In the genomic region with DNA sequence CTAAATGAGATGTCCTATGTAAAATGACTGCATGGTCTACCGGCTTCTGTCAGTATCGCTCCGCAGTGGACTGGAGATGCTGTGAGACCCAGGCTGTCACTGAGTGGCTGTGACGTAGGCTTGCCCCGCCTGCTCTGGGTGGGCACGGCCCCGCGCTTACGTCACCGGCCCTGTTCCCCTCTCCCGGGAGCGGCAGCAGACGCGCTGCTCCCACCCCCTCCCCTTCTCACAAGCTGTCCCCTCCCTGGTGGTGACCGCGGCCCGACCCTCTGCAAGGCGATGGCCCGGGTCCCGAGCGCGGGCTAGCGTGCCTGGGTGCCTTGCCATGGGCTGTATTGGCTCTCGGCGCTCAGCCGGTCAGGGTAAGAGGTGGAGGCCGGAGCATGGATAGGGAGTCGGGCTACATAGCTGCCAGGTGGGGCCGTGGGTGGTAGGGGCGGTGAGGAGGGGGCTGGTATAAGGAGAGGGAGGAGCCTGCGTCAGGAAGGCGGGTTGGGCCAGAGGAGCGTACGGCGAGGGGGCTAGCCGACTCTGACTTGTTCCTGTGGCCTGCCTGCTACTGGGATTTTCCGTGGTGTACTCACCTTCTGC, we compare ENCODE assay signal across 8 mouse cellular contexts. TPM values are rescaled to one million over a fixed set of nuclear protein-coding genes. Genes with fewer than 3 reads are reported as not detected.
DNase-seq lines count a peak whose midpoint lies in the region; ATAC-seq and TF ChIP-seq lines count a peak whose summit lies in the region.

Fam131a (plus strand) TSS at position 131 of the 591 bp plus-strand sequence.

- peak within 1 kb of the TSS; percentile 47 for H3K9ac ChIP-seq in ES-Bruce4 (ENCODE audit: low read depth, poor library complexity, severe bottlenecking)
- H3K9ac ChIP-seq in forebrain, embryonic 15.5 days (replicated peaks) = peak within 1 kb of the TSS; percentile 76
- peak within 1 kb of the TSS; percentile 74 for H3K9ac ChIP-seq in liver, embryonic 14.5 days (replicated peaks)
- peak within 1 kb of the TSS; percentile 60 for H3K9ac ChIP-seq in neural tube, embryonic 11.5 days (ENCODE audit: low read length)

- H3K4me1 ChIP-seq in ES-Bruce4 (ENCODE audit: control insufficient read depth, insufficient read depth, low read length) = peaks cover 3% of the 10 kb centered on the region
- H3K4me1 ChIP-seq in forebrain, embryonic 15.5 days = peaks cover 38% of the 10 kb centered on the region
- peaks cover 3 to 6% of the 10 kb centered on the region in 2 experiments for H3K4me1 ChIP-seq in liver, embryonic 14.5 days (replicated peaks; ENCODE audit: control insufficient read depth in 2 of 2, insufficient read depth in 2 of 2, low read length in 1 of 2)
- peaks cover 20% of the 10 kb centered on the region for H3K4me1 ChIP-seq in neural tube, embryonic 11.5 days (ENCODE audit: control insufficient read depth, insufficient read depth, low read length)
- H3K4me1 ChIP-seq in testis, adult 2 months (ENCODE audit: control insufficient read depth, insufficient read depth, low read length) = peaks cover 21% of the 10 kb centered on the region

- DNase-seq in cerebellum, adult 11-12 months = peak; percentile 95
- peak; percentile 92 to 93 for DNase-seq in heart, postnatal 10 days
- peak; percentile 90 to 94 for DNase-seq in kidney, postnatal 36 days
- peak in 2 of 3 experiments; percentile 60 for DNase-seq in liver, embryonic 14.5 days (ENCODE audit: low read depth in 3 of 3, low spot score in 3 of 3)
- peak; percentile 95 for DNase-seq in neural tube, embryonic 11.5 days (ENCODE audit: low spot score)

- intact Hi-C loops in heart, postnatal 10 days (cut with DNase I) = loop anchor here (2.0 kb wide), 1 partner anchor 14 kb away; no protein-coding TSS in a partner anchor

- TF ChIP-seq CTCF in ES-Bruce4 (IDR thresholded peaks at IDR 0.05; ENCODE audit: low read depth, low read length) = no peak
- TF ChIP-seq CTCF in liver, embryonic 14.5 days (IDR thresholded peaks at IDR 0.05; ENCODE audit: low read depth) = no peak
- TF ChIP-seq CTCF in testis, adult 2 months (IDR thresholded peaks at IDR 0.05; ENCODE audit: control insufficient read depth, insufficient read depth, insufficient replicate concordance, low read depth, low read length) = no peak

- H3K27ac ChIP-seq in ES-Bruce4 (ENCODE audit: insufficient read depth, low read length) = peak within 1 kb of the TSS; percentile 41
- H3K27ac ChIP-seq in forebrain, embryonic 15.5 days (replicated peaks) = peak within 1 kb of the TSS; percentile 97
- no peak within 1 kb of the TSS for H3K27ac ChIP-seq in liver, embryonic 14.5 days
- peak within 1 kb of the TSS; percentile 80 for H3K27ac ChIP-seq in neural tube, embryonic 11.5 days (ENCODE audit: low read depth, low read length)
- H3K27ac ChIP-seq in testis, adult 2 months (ENCODE audit: control insufficient read depth, insufficient read depth, low read depth, low read length) = peak within 1 kb of the TSS; percentile 59

- H3K4me2 ChIP-seq in forebrain, embryonic 15.5 days (replicated peaks) = peak within 1 kb of the TSS; percentile 69
- H3K4me2 ChIP-seq in liver, embryonic 14.5 days (ENCODE audit: low read depth) = peak within 1 kb of the TSS; percentile 92
- peak within 1 kb of the TSS; percentile 72 for H3K4me2 ChIP-seq in neural tube, embryonic 11.5 days (ENCODE audit: low read depth)

- peaks cover 28% of the 10 kb centered on the region for H3K36me3 ChIP-seq in ES-Bruce4 (ENCODE audit: control insufficient read depth, insufficient read depth, low read length, poor library complexity, severe bottlenecking)
- H3K36me3 ChIP-seq in forebrain, embryonic 15.5 days = peaks cover 32% of the 10 kb centered on the region
- H3K36me3 ChIP-seq in liver, embryonic 14.5 days (replicated peaks; ENCODE audit: control insufficient read depth, insufficient read depth, low read depth) = peaks cover 32% of the 10 kb centered on the region
- H3K36me3 ChIP-seq in neural tube, embryonic 11.5 days (ENCODE audit: control insufficient read depth, insufficient read depth, low read length) = peaks cover 21% of the 10 kb centered on the region
- no peaks in the 10 kb centered on the region; the same call in 1 of the 2 replicates for H3K36me3 ChIP-seq in testis, adult 2 months (ENCODE audit: control insufficient read depth, insufficient read depth, low read length)

- TF ChIP-seq POLR2A in ES-Bruce4 (IDR thresholded peaks at IDR 0.05; ENCODE audit: insufficient read depth, low read length) = no peak
- TF ChIP-seq POLR2A in testis, adult 2 months (IDR thresholded peaks at IDR 0.05; ENCODE audit: control insufficient read depth, low read depth, low read length) = peak; percentile 65; the same call in 1 of the 2 replicates

- no peak for TF ChIP-seq EP300 in ES-Bruce4 (IDR thresholded peaks at IDR 0.05; ENCODE audit: insufficient read depth, low read depth, low read length)
- TF ChIP-seq EP300 in liver, embryonic 14.5 days (IDR thresholded peaks at IDR 0.05; ENCODE audit: low read depth) = no peak; the same call in 1 of the 2 replicates

- H3K27me3 ChIP-seq in ES-Bruce4 (ENCODE audit: control insufficient read depth, insufficient read depth, low read length, poor library complexity, severe bottlenecking) = no peaks in the 10 kb centered on the region
- no peaks in the 10 kb centered on the region for H3K27me3 ChIP-seq in forebrain, embryonic 15.5 days
- H3K27me3 ChIP-seq in liver, embryonic 14.5 days (ENCODE audit: control insufficient read depth, insufficient read depth, low read length) = peaks cover 31% of the 10 kb centered on the region
- no peaks in the 10 kb centered on the region for H3K27me3 ChIP-seq in neural tube, embryonic 11.5 days (ENCODE audit: control insufficient read depth, insufficient read depth, low read length)
- no peaks in the 10 kb centered on the region for H3K27me3 ChIP-seq in testis, adult 2 months (ENCODE audit: control insufficient read depth, insufficient read depth, low read length)

- H3K4me3 ChIP-seq in ES-Bruce4 (ENCODE audit: low read depth, low read length) = peak within 1 kb of the TSS; percentile 88
- peak within 1 kb of the TSS; percentile 74 for H3K4me3 ChIP-seq in forebrain, embryonic 15.5 days
- H3K4me3 ChIP-seq in liver, embryonic 14.5 days (ENCODE audit: insufficient read depth in 1 of 2, low read depth in 2 of 2, low read length in 2 of 2) = peak within 1 kb of the TSS; percentile 66 to 68
- H3K4me3 ChIP-seq in neural tube, embryonic 11.5 days (ENCODE audit: low read depth, low read length) = peak within 1 kb of the TSS; percentile 51
- H3K4me3 ChIP-seq in testis, adult 2 months (ENCODE audit: control insufficient read depth, low read depth, low read length) = peak within 1 kb of the TSS; percentile 95

- ATAC-seq in forebrain, embryonic 15.5 days (replicated peaks) = peak; percentile 94
- peak; percentile 89 for ATAC-seq in liver, embryonic 14.5 days (ENCODE audit: insufficient read depth)
- ATAC-seq in neural tube, embryonic 11.5 days (ENCODE audit: insufficient read depth, low FRiP score, low TSS enrichment) = peak; percentile 94

- under 1% methylated on average over 37 of the region's 37 CpGs for WGBS in forebrain, embryonic 15.5 days
- WGBS in liver, embryonic 14.5 days (ENCODE audit: insufficient replicate concordance) = 1% methylated on average over 37 of the region's 37 CpGs
- under 1% methylated on average over 32 of the region's 37 CpGs for WGBS in neural tube, embryonic 11.5 days

- H3K9me3 ChIP-seq in ES-Bruce4 (replicated peaks; ENCODE audit: control insufficient read depth, insufficient read depth, low read length, poor library complexity, severe bottlenecking) = no peaks in the 10 kb centered on the region
- H3K9me3 ChIP-seq in forebrain, embryonic 15.5 days = no peaks in the 10 kb centered on the region
- H3K9me3 ChIP-seq in liver, embryonic 14.5 days (ENCODE audit: control insufficient read depth, low read length) = no peaks in the 10 kb centered on the region
- no peaks in the 10 kb centered on the region for H3K9me3 ChIP-seq in neural tube, embryonic 11.5 days (ENCODE audit: control insufficient read depth, low read length)

RNA-seq across cellular contexts. Expression of gene Fam131a, which starts in this region (rescaled TPM):
- polyA plus RNA-seq in ES-Bruce4 (2011; ENCODE audit: insufficient read depth, insufficient read length, low read depth, missing spikeins) = 5.9 and 7.1 TPM in 2 replicates
- polyA plus RNA-seq in forebrain, embryonic 15.5 days (2015; fragmentation: Nextera tagmentation; extraction: Ambion mirVana) = 51.8 and 54.4 TPM in 2 replicates
- total RNA-seq in heart, postnatal 10 days (2021) = 10 to 100 TPM; 16.0 to 18.9 TPM
- polyA plus RNA-seq in liver, embryonic 14.5 days (2012; rRNA removed) = 1.0 and 1.4 TPM in 2 replicates
- polyA plus RNA-seq in liver, embryonic 14.5 days (2014; fragmentation: Nextera tagmentation; extraction: Ambion mirVana) = 1.3 TPM in 2 replicates
- 11.6 and 17.8 TPM in 2 replicates for polyA plus RNA-seq in neural tube, embryonic 11.5 days (2014; fragmentation: Nextera tagmentation; extraction: Ambion mirVana)
- polyA plus RNA-seq in testis, adult 2 months (2012; rRNA removed) = 102 and 116 TPM in 2 replicates
